Mouse (Mus musculus): ENCODE measurements around the gene Anxa9. TPM values are rescaled to one million over a fixed set of nuclear protein-coding genes. Genes with fewer than 3 reads are reported as not detected.

The Anxa9 gene
- polyA plus RNA-seq, 1 experiment from 2014 or later, result 5.1 TPM

GRCm38 (mm10) chr3:95264724-95265123 lies 42.3 kb downstream of the Anxa9 start:
- Histone ChIP-seq H3K4me3 (ENCODE audit: inconsistent target) (no peak overlapping the region), H3K36me3 (ENCODE audit: inconsistent target) (peaks cover 30% of the 10 kb centered on the region), H3K79me2 (ENCODE audit: inconsistent target) (no peaks in the 10 kb centered on the region; the same call in 1 of the 2 replicates), H3K27ac (no peak overlapping the region)
- WGBS (ENCODE audit: missing documents), result 87% methylated on average over 1 of the region's 1 CpGs

GRCm38 (mm10) chr3:95263089-95263739 lies 43.8 kb downstream of the Anxa9 start:
- Histone ChIP-seq H3K27ac (peak overlapping the region; percentile 46), H3K79me2 (ENCODE audit: inconsistent target) (no peaks in the 10 kb centered on the region), H3K36me3 (ENCODE audit: inconsistent target) (peaks cover 42% of the 10 kb centered on the region), H3K4me3 (ENCODE audit: inconsistent target) (no peak overlapping the region)
- WGBS (ENCODE audit: missing documents), result 32% methylated on average over 11 of the region's 11 CpGs

- Histone ChIP-seq H3K36me3 (ENCODE audit: inconsistent target) (peaks cover 41% of the 10 kb centered on the region), H3K4me3 (ENCODE audit: inconsistent target) (no peak overlapping the region), H3K27ac (no peak overlapping the region), H3K79me2 (ENCODE audit: inconsistent target) (no peaks in the 10 kb centered on the region)
- 91% methylated on average over 4 of the region's 4 CpGs for WGBS (ENCODE audit: missing documents)
These were observed 45.0 kb downstream of the Anxa9 start for GRCm38 (mm10) chr3:95261975-95262374.

GRCm38 (mm10) chr3:95256931-95257330 lies 50.0 kb downstream of the Anxa9 start:
- 92% methylated on average over 5 of the region's 5 CpGs for WGBS (ENCODE audit: missing documents)
- no peak overlapping the region for H3K4me3 ChIP-seq (ENCODE audit: inconsistent target)
- no peaks in the 10 kb centered on the region for H3K79me2 ChIP-seq (ENCODE audit: inconsistent target)
- peaks cover 65% of the 10 kb centered on the region for H3K36me3 ChIP-seq (ENCODE audit: inconsistent target)
- H3K27ac ChIP-seq, result no peak overlapping the region

- H3K79me2 ChIP-seq (ENCODE audit: inconsistent target), result no peaks in the 10 kb centered on the region
- 63% methylated on average over 7 of the region's 7 CpGs for WGBS (ENCODE audit: missing documents)
- no peak within 1 kb of the TSS for H3K27ac ChIP-seq
- peaks cover 26% of the 10 kb centered on the region; the same call in 1 of the 2 replicates for H3K36me3 ChIP-seq (ENCODE audit: inconsistent target)
- H3K4me3 ChIP-seq (ENCODE audit: inconsistent target), result no peak within 1 kb of the TSS
These were observed 56.1 kb downstream of the Anxa9 start, which contains the start of gene Bnipl for GRCm38 (mm10) chr3:95250783-95251424. Gene Bnipl (minus strand): TSS chr3:95251193.

- no peak overlapping the region for H3K4me3 ChIP-seq (ENCODE audit: inconsistent target)
- H3K79me2 ChIP-seq (ENCODE audit: inconsistent target), result no peaks in the 10 kb centered on the region
- peaks cover 22% of the 10 kb centered on the region; the same call in 1 of the 2 replicates for H3K36me3 ChIP-seq (ENCODE audit: inconsistent target)
- no peak overlapping the region for H3K27ac ChIP-seq
- WGBS (ENCODE audit: missing documents), result 95% methylated on average over 5 of the region's 5 CpGs
These were observed 56.6 kb downstream of the Anxa9 start for GRCm38 (mm10) chr3:95250361-95250760.

- 78% methylated on average over 1 of the region's 1 CpGs for WGBS (ENCODE audit: missing documents)
- Histone ChIP-seq H3K36me3 (ENCODE audit: inconsistent target) (peaks cover under 1% of the 10 kb centered on the region; the same call in 1 of the 2 replicates), H3K79me2 (ENCODE audit: inconsistent target) (no peaks in the 10 kb centered on the region), H3K27ac (no peak overlapping the region), H3K4me3 (ENCODE audit: inconsistent target) (no peak overlapping the region)
These were observed 59.2 kb downstream of the Anxa9 start for GRCm38 (mm10) chr3:95247660-95248336.

GRCm38 (mm10) chr3:95246465-95247231 lies 60.3 kb downstream of the Anxa9 start:
- Histone ChIP-seq H3K36me3 (ENCODE audit: inconsistent target) (no peaks in the 10 kb centered on the region), H3K27ac (no peak overlapping the region), H3K4me3 (ENCODE audit: inconsistent target) (no peak overlapping the region), H3K79me2 (ENCODE audit: inconsistent target) (no peaks in the 10 kb centered on the region)
- 93% methylated on average over 5 of the region's 5 CpGs for WGBS (ENCODE audit: missing documents)

Other genes with a start within 250 kb of the Anxa9 start
- 16.2 to 19.1 TPM (median 17.0 TPM) in 3 replicates for gene Pip5k1a, start 200.2 kb downstream of the Anxa9 start, polyA plus RNA-seq (2018)
- gene Vps72, start 196.2 kb downstream of the Anxa9 start, polyA plus RNA-seq (2018), result 43.0 to 54.7 TPM (median 43.9 TPM) in 3 replicates
- gene Tmod4, start 182.7 kb downstream of the Anxa9 start, polyA plus RNA-seq (2018), result not detected in 3 replicates
- gene Scnm1, start 173.2 kb downstream of the Anxa9 start, polyA plus RNA-seq (2018), result 24.9 to 62.9 TPM (median 34.6 TPM) in 3 replicates
- 3.6 to 5.0 TPM (median 5.0 TPM) in 3 replicates for gene Lysmd1, start 173.1 kb downstream of the Anxa9 start, polyA plus RNA-seq (2018)
- gene Tnfaip8l2, start 164.8 kb downstream of the Anxa9 start, polyA plus RNA-seq (2018), result 63.7 to 188 TPM (median 64.6 TPM) in 3 replicates
- gene Sema6c, start 146.7 kb downstream of the Anxa9 start, polyA plus RNA-seq (2018), result 0.09 to 0.48 TPM in 2 of 3 replicates, not detected in the other
- 13.5 to 15.9 TPM (median 13.5 TPM) in 3 replicates for gene Gabpb2, start 89.3 kb downstream of the Anxa9 start, polyA plus RNA-seq (2018)
- 76.1 to 100 TPM (median 91.6 TPM) in 3 replicates for gene Cdc42se1, start 78.4 kb downstream of the Anxa9 start, polyA plus RNA-seq (2018)
- 13.2 to 18.6 TPM (median 17.4 TPM) in 3 replicates for gene Mllt11, start 75.0 kb downstream of the Anxa9 start, polyA plus RNA-seq (2018)
- gene Gm128, start 65.6 kb downstream of the Anxa9 start, polyA plus RNA-seq (2018), result 0.16 to 0.29 TPM in 2 of 3 replicates, not detected in the other
- gene Bnipl, start 56.0 kb downstream of the Anxa9 start, polyA plus RNA-seq (2018), result not detected in 3 replicates
- gene Mindy1, start 25.8 kb downstream of the Anxa9 start, polyA plus RNA-seq (2018), result 99.7 to 130 TPM (median 126 TPM) in 3 replicates
- gene Prune1, start 25.1 kb downstream of the Anxa9 start, polyA plus RNA-seq (2018), result 16.7 to 27.9 TPM (median 19.2 TPM) in 3 replicates
- gene Cers2, start 7.6 kb upstream of the Anxa9 start, polyA plus RNA-seq (2018), result 216 to 338 TPM (median 252 TPM) in 3 replicates
- 27.7 to 32.3 TPM (median 28.3 TPM) in 3 replicates for gene Setdb1, start 50.0 kb upstream of the Anxa9 start, polyA plus RNA-seq (2018)
- not detected in 3 replicates for gene 4930558C23Rik, start 95.7 kb upstream of the Anxa9 start, polyA plus RNA-seq (2018)
- gene Arnt, start 127.2 kb upstream of the Anxa9 start, polyA plus RNA-seq (2018), result 32.7 to 36.0 TPM (median 33.6 TPM) in 3 replicates
- 4.6 to 5.0 TPM (median 4.8 TPM) in 3 replicates for gene Ctsk, start 192.1 kb upstream of the Anxa9 start, polyA plus RNA-seq (2018)
- gene Ctss, start 219.6 kb upstream of the Anxa9 start, polyA plus RNA-seq (2018), result 4,472 to 5,209 TPM (median 4,886 TPM) in 3 replicates